ENCODE assay signal across 9 mouse cellular contexts in the genomic region with DNA sequence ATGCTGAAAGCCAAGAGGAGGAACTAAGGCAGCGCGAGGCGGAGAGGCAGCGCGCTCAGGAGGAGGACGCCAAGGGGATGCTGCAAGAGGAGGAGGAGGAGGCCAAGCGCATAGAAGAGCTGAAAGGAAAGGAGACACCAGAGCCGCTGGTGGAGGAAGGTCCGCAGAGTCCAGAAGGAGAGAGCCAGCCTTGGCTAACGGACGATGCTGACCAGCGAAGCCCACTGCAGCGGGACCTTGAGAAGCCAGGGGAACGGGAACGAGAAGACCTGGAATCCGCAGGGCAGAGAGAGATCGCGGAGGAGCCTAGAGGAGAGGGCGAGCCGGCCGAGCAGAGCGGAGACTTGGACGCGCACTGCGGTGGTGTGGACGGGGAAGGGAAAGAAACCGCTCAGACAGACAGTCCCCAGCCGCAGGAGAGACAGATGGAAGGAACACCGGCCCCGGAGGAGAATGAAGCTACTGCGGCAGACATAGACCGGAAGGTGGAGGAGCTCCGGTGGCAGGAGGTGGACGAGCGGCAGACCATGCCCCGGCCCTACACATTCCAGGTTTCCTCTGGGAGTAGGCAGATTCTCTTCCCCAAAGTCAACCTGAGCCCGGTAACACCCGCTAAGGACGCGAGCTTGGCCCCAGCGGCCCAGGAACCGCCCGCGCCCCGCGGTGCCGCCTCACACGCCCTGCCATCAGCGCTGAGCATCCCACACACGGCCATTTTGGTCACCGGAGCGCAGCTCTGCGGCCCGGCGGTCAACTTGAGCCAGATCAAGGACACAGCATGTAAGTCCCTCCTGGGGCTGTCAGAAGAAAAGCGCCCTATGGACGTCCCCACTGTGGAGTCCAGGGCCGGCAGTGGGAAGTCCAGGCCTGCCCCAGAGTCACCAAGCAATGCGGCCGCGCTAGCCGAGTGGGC. TPM values are rescaled to one million over a fixed set of nuclear protein-coding genes. Genes with fewer than 3 reads are reported as not detected.
DNase-seq lines count a peak whose midpoint lies in the region; ATAC-seq and TF ChIP-seq lines count a peak whose summit lies in the region.
"Had no signal": no experiment of that assay in that cellular context is flagged by ENCODE, and none has a peak within 500 bp of the region (broad histone marks: within the 10 kb centered on the region; RNA-seq: fewer than 3 reads in every experiment).

No protein-coding gene starts in this region.

- H3K4me3 ChIP-seq in lung, embryonic 15.5 days: peak overlapping the region; percentile 40
- H3K4me3 ChIP-seq in forebrain, embryonic 11.5 days (ENCODE audit: low read depth, low read length): peak overlapping the region; percentile 14; the same call in 1 of the 2 replicates
- peak overlapping the region; percentile 44 for H3K4me3 ChIP-seq in limb, embryonic 10.5 days
- H3K4me3 ChIP-seq in olfactory bulb, adult 2 months (ENCODE audit: insufficient read depth, low read depth, low read length): peak overlapping the region; percentile 15

- no peaks in the 10 kb centered on the region for H3K9me3 ChIP-seq in lung, embryonic 15.5 days
- no peaks in the 10 kb centered on the region for H3K9me3 ChIP-seq in forebrain, embryonic 11.5 days (ENCODE audit: control insufficient read depth, low read length)
- no peaks in the 10 kb centered on the region for H3K9me3 ChIP-seq in limb, embryonic 10.5 days (replicated peaks)

- peaks cover 33% of the 10 kb centered on the region for H3K27me3 ChIP-seq in lung, embryonic 15.5 days
- H3K27me3 ChIP-seq in forebrain, embryonic 11.5 days (ENCODE audit: control insufficient read depth, insufficient read depth, low read length): peaks cover 25% of the 10 kb centered on the region
- H3K27me3 ChIP-seq in limb, embryonic 10.5 days (ENCODE audit: low read depth, poor library complexity, severe bottlenecking): peaks cover 51% of the 10 kb centered on the region

- TF ChIP-seq CTCF in olfactory bulb, adult 2 months (IDR thresholded peaks at IDR 0.05; ENCODE audit: insufficient read depth, low read depth, low read length): no peak

- WGBS in lung, embryonic 15.5 days: 13% methylated on average over 62 of the region's 62 CpGs
- WGBS in forebrain, embryonic 11.5 days: 11% methylated on average over 62 of the region's 62 CpGs
- 8% methylated on average over 62 of the region's 62 CpGs for WGBS in limb, embryonic 10.5 days
- 71% methylated on average over 62 of the region's 62 CpGs for WGBS in olfactory bulb, adult 2 months

- H3K9ac ChIP-seq in lung, embryonic 15.5 days: peak overlapping the region; percentile 27
- H3K9ac ChIP-seq in forebrain, embryonic 11.5 days (ENCODE audit: low read length): peak overlapping the region; percentile 8; the same call in 1 of the 2 replicates

- H3K36me3 ChIP-seq in lung, embryonic 15.5 days: no peaks in the 10 kb centered on the region
- H3K36me3 ChIP-seq in forebrain, embryonic 11.5 days (ENCODE audit: control insufficient read depth, insufficient read depth, low read length): peaks cover 4% of the 10 kb centered on the region; the same call in 1 of the 2 replicates
- peaks cover 52% of the 10 kb centered on the region for H3K36me3 ChIP-seq in limb, embryonic 10.5 days

- H3K4me1 ChIP-seq in lung, embryonic 15.5 days: peaks cover 35% of the 10 kb centered on the region
- peaks cover 7% of the 10 kb centered on the region; the same call in 1 of the 2 replicates for H3K4me1 ChIP-seq in forebrain, embryonic 11.5 days (replicated peaks; ENCODE audit: control insufficient read depth, insufficient read depth, low read length)
- H3K4me1 ChIP-seq in limb, embryonic 10.5 days: peaks cover 25% of the 10 kb centered on the region
- H3K4me1 ChIP-seq in olfactory bulb, adult 2 months (ENCODE audit: control insufficient read depth, insufficient read depth, low read length): peaks cover 13% of the 10 kb centered on the region

- H3K4me2 ChIP-seq in lung, embryonic 15.5 days: peak overlapping the region; percentile 82
- peak overlapping the region; percentile 37 for H3K4me2 ChIP-seq in forebrain, embryonic 11.5 days (ENCODE audit: low read depth, low read length, severe bottlenecking)

- no peak for TF ChIP-seq POLR2A in olfactory bulb, adult 2 months (IDR thresholded peaks at IDR 0.05; ENCODE audit: insufficient read depth, low read depth, low read length)

- ATAC-seq in lung, embryonic 15.5 days (ENCODE audit: borderline replicate concordance, extremely low read depth, low FRiP score, low TSS enrichment): no peak
- ATAC-seq in forebrain, embryonic 11.5 days (replicated peaks; ENCODE audit: low FRiP score): no peak

- no peak overlapping the region for H3K27ac ChIP-seq in lung, embryonic 15.5 days
- H3K27ac ChIP-seq in forebrain, embryonic 11.5 days (ENCODE audit: low read depth, low read length): no peak overlapping the region
- peak overlapping the region; percentile 38 for H3K27ac ChIP-seq in limb, embryonic 10.5 days
- H3K27ac ChIP-seq in olfactory bulb, adult 2 months (ENCODE audit: insufficient read depth, low read depth, low read length): no peak overlapping the region
- H3K27ac ChIP-seq: macrophage had no signal

- DNase-seq in lung, postnatal 14 days: no peak
- DNase-seq in forebrain, embryonic 11.5 days (ENCODE audit: low spot score): peak; percentile 68
- DNase-seq in limb, embryonic 10.5 days (ENCODE audit: low spot score): peak; percentile 65
- no peak for DNase-seq in frontal cortex, postnatal 36 days (ENCODE audit: low spot score in 2 of 2)
- DNase-seq in right cerebral cortex, postnatal 36 days (ENCODE audit: low spot score in 2 of 2): no peak
- no peak for DNase-seq in gastrocnemius, postnatal 10 days

RNA-seq across cellular contexts. Expression of a gene that starts 48.0 kb away (rescaled TPM):
- polyA plus RNA-seq in lung, embryonic 15.5 days (2015; fragmentation: Nextera tagmentation; extraction: Ambion mirVana): 20.0 and 22.9 TPM in 2 replicates
- 23.6 and 27.5 TPM in 2 replicates for polyA plus RNA-seq in forebrain, embryonic 11.5 days (2014; fragmentation: Nextera tagmentation; extraction: Ambion mirVana)
- 18.8 and 23.5 TPM in 2 replicates for polyA plus RNA-seq in limb, embryonic 10.5 days (2016; fragmentation: Nextera tagmentation; extraction: Ambion mirVana)
- not detected in 2 replicates for polyA plus RNA-seq in olfactory bulb, adult 2 months (2012; ENCODE audit: insufficient read depth, insufficient read length, low replicate concordance, missing spikeins)
- 10 to 100 TPM; 10.6 to 12.2 TPM for total RNA-seq in gastrocnemius, postnatal 10 days (2021)

Comparison
In these comparisons a context has a peak if more than half of its experiments do, and no peak if none do; other contexts are left out.
1. DNase-seq: peak in forebrain, embryonic 11.5 days (single experiment) and limb, embryonic 10.5 days (single experiment); none in lung, postnatal 14 days (single experiment), frontal cortex, postnatal 36 days (0 of 2), right cerebral cortex, postnatal 36 days (0 of 2) and gastrocnemius, postnatal 10 days (single experiment).
2. RNA of a gene that starts 48.0 kb away (polyA plus RNA-seq): 23.6 to 27.5 TPM in forebrain, embryonic 11.5 days, 18.8 to 23.5 TPM in limb, embryonic 10.5 days and 20.0 to 22.9 TPM in lung, embryonic 15.5 days; not detected in olfactory bulb, adult 2 months; every median in the first group is over 10 times any median in the second.
3. Peak in every context shown above with its lines, with median percentiles within 50 percentile points of each other: H3K4me3 ChIP-seq.